Mouse (Mus musculus) cortical plate, adult 2 months (tissue): Measurements from ENCODE around the gene Dazap1. TPM values are rescaled to one million over a fixed set of nuclear protein-coding genes. Genes with fewer than 3 reads are reported as not detected.

Experiments
- H3K27ac ChIP-seq: fragments of 200-500 bp; 2 replicates; pipeline ENCODE4 v1.5.1; 2012; ENCODE audit warnings: low read length, control low read depth, inconsistent platforms; ENCODE audit not compliant: insufficient read depth
- H3K4me1 ChIP-seq: fragments of 200-500 bp; 2 replicates; pipeline ENCODE4 v1.6.1; 2011; ENCODE audit warnings: low read length; ENCODE audit not compliant: control insufficient read depth, insufficient read depth
- H3K4me3 ChIP-seq: fragments of 200-500 bp; 2 replicates; pipeline ENCODE4 v1.5.1; 2011; ENCODE audit warnings: mild to moderate bottlenecking, low read length, control low read depth; ENCODE audit not compliant: insufficient read depth
- CTCF ChIP-seq: fragments of 200-500 bp; IDR thresholded peaks from 2 replicates; pipeline ENCODE4 v1.5.1; 2011; ENCODE audit warnings: mild to moderate bottlenecking, control low read depth, low read length; ENCODE audit not compliant: insufficient read depth; ENCODE audit errors: extremely low read depth
- POLR2A ChIP-seq: fragments of 200-500 bp; IDR thresholded peaks from 2 replicates; pipeline ENCODE4 v1.6.1; 2011; ENCODE audit warnings: mild to moderate bottlenecking, low read length, control low read depth; ENCODE audit not compliant: insufficient read depth; ENCODE audit errors: extremely low read depth
- polyA plus RNA-seq: library from polyadenylated mRNA; depleted of rRNA; stranded (reverse); fragments of >200 nt; gene quantifications from 2 replicates; pipeline ENCODE4 v1.2.3, GENCODE M21; 2012

Gene Dazap1
- polyA plus RNA-seq, 1 experiment: 65.4 TPM

- TF ChIP-seq CTCF (no peak), POLR2A (no peak)
- Histone ChIP-seq H3K4me1 (peaks cover 16% of the 10 kb centered on the region), H3K4me3 (no peak overlapping the region), H3K27ac (no peak overlapping the region)
These were observed 9.5 kb downstream of the Dazap1 start for GRCm38 (mm10) chr10:80270734-80271181.

- Histone ChIP-seq H3K27ac (no peak overlapping the region), H3K4me1 (peaks cover 16% of the 10 kb centered on the region), H3K4me3 (no peak overlapping the region)
- no peak for TF ChIP-seq CTCF
- TF ChIP-seq POLR2A: no peak
These were observed 10.0 kb downstream of the Dazap1 start for GRCm38 (mm10) chr10:80271186-80271843.

- TF ChIP-seq POLR2A: no peak
- TF ChIP-seq CTCF: no peak
- H3K4me1 ChIP-seq: peaks cover 16% of the 10 kb centered on the region
- no peak overlapping the region for H3K4me3 ChIP-seq
- H3K27ac ChIP-seq: no peak overlapping the region
These were observed 10.7 kb downstream of the Dazap1 start for GRCm38 (mm10) chr10:80271870-80272585.

GRCm38 (mm10) chr10:80273847-80274246, 12.6 kb downstream of the Dazap1 start:
- Histone ChIP-seq H3K4me3 (no peak overlapping the region), H3K4me1 (peaks cover 10% of the 10 kb centered on the region), H3K27ac (no peak overlapping the region)
- TF ChIP-seq POLR2A: no peak
- TF ChIP-seq CTCF: no peak

GRCm38 (mm10) chr10:80276238-80276637, 15.0 kb downstream of the Dazap1 start:
- TF ChIP-seq POLR2A: no peak
- no peak for TF ChIP-seq CTCF
- H3K4me3 ChIP-seq: no peak overlapping the region
- no peak overlapping the region for H3K27ac ChIP-seq
- H3K4me1 ChIP-seq: no peaks in the 10 kb centered on the region; the same call in 1 of the 2 replicates

GRCm38 (mm10) chr10:80278390-80278789, 17.1 kb downstream of the Dazap1 start:
- no peak overlapping the region for H3K27ac ChIP-seq
- H3K4me3 ChIP-seq: no peak overlapping the region
- H3K4me1 ChIP-seq: no peaks in the 10 kb centered on the region; the same call in 1 of the 2 replicates
- TF ChIP-seq CTCF (no peak), POLR2A (no peak)

- TF ChIP-seq CTCF: no peak
- TF ChIP-seq POLR2A: no peak
These were observed 18.0 kb downstream of the Dazap1 start for GRCm38 (mm10) chr10:80279273-80279672.

GRCm38 (mm10) chr10:80281304-80281703, 20.0 kb downstream of the Dazap1 start:
- no peak overlapping the region for H3K4me3 ChIP-seq
- TF ChIP-seq POLR2A: no peak
- TF ChIP-seq CTCF: no peak
- H3K4me1 ChIP-seq: no peaks in the 10 kb centered on the region
- H3K27ac ChIP-seq: no peak overlapping the region

More at GRCm38 (mm10) chr10:80279273-80279672, 18.0 kb downstream of the Dazap1 start:
- Histone ChIP-seq H3K4me3 (no peak overlapping the region), H3K27ac (no peak overlapping the region), H3K4me1 (no peaks in the 10 kb centered on the region)

GRCm38 (mm10) chr10:80281921-80282371, 20.7 kb downstream of the Dazap1 start:
- H3K4me1 ChIP-seq: no peaks in the 10 kb centered on the region
- H3K4me3 ChIP-seq: no peak overlapping the region
- no peak overlapping the region for H3K27ac ChIP-seq
- no peak for TF ChIP-seq CTCF
- no peak for TF ChIP-seq POLR2A
